Mouse (Mus musculus): ENCODE measurements around the gene Snap23.
A peak's percentile ranks its signal among the peaks of the same experiment; 100 is the strongest.

Snap23 gene

GRCm38 (mm10) chr2:120589759-120590158 is 22.3 kb downstream of the Snap23 start:
- DNase-seq (ENCODE audit: low spot score) = peak; percentile 64

GRCm38 (mm10) chr2:120592227-120592626 is 24.8 kb downstream of the Snap23 start:
- no peak for DNase-seq (ENCODE audit: low spot score)

GRCm38 (mm10) chr2:120597734-120598133 is 30.3 kb downstream of the Snap23 start:
- DNase-seq (ENCODE audit: low spot score) = no peak

GRCm38 (mm10) chr2:120599506-120599905 is 32.0 kb downstream of the Snap23 start:
- no peak for DNase-seq (ENCODE audit: low spot score)

- peak; percentile 43 for DNase-seq (ENCODE audit: low spot score)
Measured at GRCm38 (mm10) chr2:120606021-120606690, 38.7 kb downstream of the Snap23 start.

- DNase-seq (ENCODE audit: low spot score) = peak; percentile 89
Measured at GRCm38 (mm10) chr2:120608830-120609723, 41.6 kb downstream of the Snap23 start, which contains the start of the genes Haus2 and Lrrc57. TSS of gene Haus2 (plus strand) at chr2:120609383. TSS of gene Lrrc57 (minus strand) at chr2:120609520.

- no peak for DNase-seq (ENCODE audit: low spot score)
Measured at GRCm38 (mm10) chr2:120616279-120617163, 49.0 kb downstream of the Snap23 start.

- DNase-seq (ENCODE audit: low spot score) = no peak
Measured at GRCm38 (mm10) chr2:120619538-120619937, 52.1 kb downstream of the Snap23 start.

GRCm38 (mm10) chr2:120622920-120623319 is 55.4 kb downstream of the Snap23 start:
- no peak for DNase-seq (ENCODE audit: low spot score)

- DNase-seq (ENCODE audit: low spot score) = no peak
Measured at GRCm38 (mm10) chr2:120628076-120628865, 60.8 kb downstream of the Snap23 start.

GRCm38 (mm10) chr2:120628886-120629735 is 61.6 kb downstream of the Snap23 start, which contains the start of gene Stard9:
TSS of gene Stard9 (plus strand) at chr2:120629121.
- DNase-seq (ENCODE audit: low spot score) = peak; percentile 99

- no peak for DNase-seq (ENCODE audit: low spot score)
Measured at GRCm38 (mm10) chr2:120630246-120630645, 62.8 kb downstream of the Snap23 start.

- no peak for DNase-seq (ENCODE audit: low spot score)
Measured at GRCm38 (mm10) chr2:120630655-120631054, 63.2 kb downstream of the Snap23 start.

GRCm38 (mm10) chr2:120631521-120631920 is 64.0 kb downstream of the Snap23 start:
- DNase-seq (ENCODE audit: low spot score) = no peak

- DNase-seq (ENCODE audit: low spot score) = peak; percentile 42
Measured at GRCm38 (mm10) chr2:120631957-120632356, 64.5 kb downstream of the Snap23 start.

- no peak for DNase-seq (ENCODE audit: low spot score)
Measured at GRCm38 (mm10) chr2:120640835-120641234, 73.4 kb downstream of the Snap23 start.

- peak; percentile 36 for DNase-seq (ENCODE audit: low spot score)
Measured at GRCm38 (mm10) chr2:120643836-120644235, 76.4 kb downstream of the Snap23 start.

- no peak for DNase-seq (ENCODE audit: low spot score)
Measured at GRCm38 (mm10) chr2:120646777-120647176, 79.3 kb downstream of the Snap23 start.
